Mouse (Mus musculus): ENCODE data around the gene Grk6.

Gene Grk6

GRCm38 (mm10) chr13:55464027-55464884 is 19.4 kb downstream of the Grk6 start, which contains the start of gene Prr7:
Gene Prr7, plus strand, starts transcription at chr13:55464267.
- no peak for DNase-seq (ENCODE audit: low read depth, low spot score)

- DNase-seq (ENCODE audit: low read depth, low spot score): no peak
Observed at GRCm38 (mm10) chr13:55465184-55465583, 20.3 kb downstream of the Grk6 start.

- no peak for DNase-seq (ENCODE audit: low read depth, low spot score)
Observed at GRCm38 (mm10) chr13:55465830-55466440, 21.1 kb downstream of the Grk6 start.

GRCm38 (mm10) chr13:55468851-55469560 is 24.1 kb downstream of the Grk6 start:
- DNase-seq (ENCODE audit: low read depth, low spot score): no peak

- no peak for DNase-seq (ENCODE audit: low read depth, low spot score)
Observed at GRCm38 (mm10) chr13:55470372-55470771, 25.5 kb downstream of the Grk6 start.

- DNase-seq (ENCODE audit: low read depth, low spot score): no peak
Observed at GRCm38 (mm10) chr13:55471156-55471818, 26.4 kb downstream of the Grk6 start.

- no peak for DNase-seq (ENCODE audit: low read depth, low spot score)
Observed at GRCm38 (mm10) chr13:55471819-55472131, 26.9 kb downstream of the Grk6 start.

GRCm38 (mm10) chr13:55472132-55473022 is 27.5 kb downstream of the Grk6 start:
- DNase-seq (ENCODE audit: low read depth, low spot score): no peak

GRCm38 (mm10) chr13:55473076-55473831 is 28.4 kb downstream of the Grk6 start:
- DNase-seq (ENCODE audit: low read depth, low spot score): no peak

GRCm38 (mm10) chr13:55473961-55474360 is 29.1 kb downstream of the Grk6 start:
- no peak for DNase-seq (ENCODE audit: low read depth, low spot score)

GRCm38 (mm10) chr13:55474621-55475069 is 29.8 kb downstream of the Grk6 start:
- DNase-seq (ENCODE audit: low read depth, low spot score): no peak

- DNase-seq (ENCODE audit: low read depth, low spot score): no peak
Observed at GRCm38 (mm10) chr13:55475750-55476149, 30.9 kb downstream of the Grk6 start.

- DNase-seq (ENCODE audit: low read depth, low spot score): no peak
Observed at GRCm38 (mm10) chr13:55476256-55476655, 31.4 kb downstream of the Grk6 start.

- no peak for DNase-seq (ENCODE audit: low read depth, low spot score)
Observed at GRCm38 (mm10) chr13:55477492-55477891, 32.6 kb downstream of the Grk6 start.

- no peak for DNase-seq (ENCODE audit: low read depth, low spot score)
Observed at GRCm38 (mm10) chr13:55478036-55478435, 33.2 kb downstream of the Grk6 start.

- no peak for DNase-seq (ENCODE audit: low read depth, low spot score)
Observed at GRCm38 (mm10) chr13:55479008-55479407, 34.1 kb downstream of the Grk6 start.

GRCm38 (mm10) chr13:55479929-55480328 is 35.1 kb downstream of the Grk6 start:
- DNase-seq (ENCODE audit: low read depth, low spot score): no peak

GRCm38 (mm10) chr13:55482542-55482941 is 37.7 kb downstream of the Grk6 start:
- DNase-seq (ENCODE audit: low read depth, low spot score): no peak

- DNase-seq (ENCODE audit: low read depth, low spot score): no peak
Observed at GRCm38 (mm10) chr13:55483071-55483470, 38.2 kb downstream of the Grk6 start.

GRCm38 (mm10) chr13:55483593-55483992 is 38.7 kb downstream of the Grk6 start:
- no peak for DNase-seq (ENCODE audit: low read depth, low spot score)
